8 mouse cellular contexts compared by ENCODE assay signal in the genomic region with DNA sequence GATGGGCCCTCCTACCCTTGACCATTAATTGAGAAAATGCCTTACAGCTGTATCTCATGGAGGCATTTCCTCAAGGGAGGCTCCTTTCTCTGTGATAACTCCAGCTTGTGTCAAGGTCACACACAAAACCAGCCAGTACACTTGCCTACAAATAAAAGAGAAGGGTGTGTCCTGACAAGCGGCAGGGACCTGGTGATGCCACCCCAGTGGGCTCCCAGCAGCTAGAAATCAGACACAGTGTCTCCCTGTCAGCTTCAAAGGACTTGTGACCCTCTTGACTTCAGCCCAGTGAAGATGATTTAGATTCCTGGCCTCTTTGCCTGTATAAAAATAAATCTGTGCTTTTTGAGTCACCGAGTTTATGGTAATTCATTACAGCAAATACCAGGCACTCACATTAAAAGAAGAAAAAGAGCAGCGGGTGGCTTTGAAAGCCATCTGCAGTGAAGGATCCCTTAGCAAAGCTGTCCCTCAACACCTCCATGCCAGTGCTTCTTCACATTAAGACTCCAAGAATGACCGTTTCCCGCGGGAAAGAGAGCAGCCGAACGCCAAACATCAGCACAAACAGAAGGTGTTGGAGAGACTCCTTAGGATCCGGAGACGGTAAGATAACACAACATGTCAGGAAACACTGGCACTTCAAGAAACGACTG.
A peak's percentile ranks its signal among the peaks of the same experiment; 100 is the strongest.
DNase-seq lines count a peak whose midpoint lies in the region; ATAC-seq and TF ChIP-seq lines count a peak whose summit lies in the region.

No protein-coding gene starts in this region.

- no peaks in the 10 kb centered on the region for H3K27me3 ChIP-seq in testis, adult 2 months (ENCODE audit: control insufficient read depth, insufficient read depth, low read length)
- no peaks in the 10 kb centered on the region for H3K27me3 ChIP-seq in forebrain, embryonic 11.5 days (ENCODE audit: control insufficient read depth, insufficient read depth, low read length)
- H3K27me3 ChIP-seq in hindbrain, embryonic 14.5 days (ENCODE audit: control insufficient read depth, insufficient read depth, low read length) = no peaks in the 10 kb centered on the region

- H3K4me2 ChIP-seq in forebrain, embryonic 11.5 days (ENCODE audit: low read depth, low read length, severe bottlenecking) = peak overlapping the region; percentile 39; the same call in 1 of the 2 replicates
- peak overlapping the region; percentile 49 for H3K4me2 ChIP-seq in hindbrain, embryonic 14.5 days (replicated peaks)

- no peak overlapping the region for H3K9ac ChIP-seq in forebrain, embryonic 11.5 days (ENCODE audit: low read length)
- H3K9ac ChIP-seq in hindbrain, embryonic 14.5 days = peak overlapping the region; percentile 28

- no peak for DNase-seq in testis, postnatal 10 days (ENCODE audit: low spot score)
- DNase-seq in forebrain, embryonic 11.5 days (ENCODE audit: low spot score) = no peak
- no peak for DNase-seq in hindbrain, embryonic 14.5 days (ENCODE audit: low spot score)
- no peak for DNase-seq in thymus, postnatal 36 days
- DNase-seq in cerebellum, adult 8-10 months = no peak
- DNase-seq in MN1 (ENCODE audit: low spot score) = no peak

- H3K36me3 ChIP-seq in testis, adult 2 months (ENCODE audit: control insufficient read depth, insufficient read depth, low read length) = no peaks in the 10 kb centered on the region
- no peaks in the 10 kb centered on the region for H3K36me3 ChIP-seq in forebrain, embryonic 11.5 days (ENCODE audit: control insufficient read depth, insufficient read depth, low read length)
- H3K36me3 ChIP-seq in hindbrain, embryonic 14.5 days (replicated peaks; ENCODE audit: control insufficient read depth, insufficient read depth) = no peaks in the 10 kb centered on the region

- H3K4me3 ChIP-seq in testis, adult 2 months (ENCODE audit: control insufficient read depth, low read depth, low read length) = peak overlapping the region; percentile 60
- 0 out of 2 replicates have a peak overlapping the region, but pooled peaks have one; percentile 0 for H3K4me3 ChIP-seq in forebrain, embryonic 11.5 days (ENCODE audit: low read depth, low read length)
- peak overlapping the region; percentile 6; the same call in 1 of the 2 replicates for H3K4me3 ChIP-seq in hindbrain, embryonic 14.5 days (replicated peaks; ENCODE audit: low read length)

- peaks cover 13% of the 10 kb centered on the region for H3K4me1 ChIP-seq in testis, adult 2 months (ENCODE audit: control insufficient read depth, insufficient read depth, low read length)
- no peaks in the 10 kb centered on the region for H3K4me1 ChIP-seq in forebrain, embryonic 11.5 days (replicated peaks; ENCODE audit: control insufficient read depth, insufficient read depth, low read length)
- peaks cover 33% of the 10 kb centered on the region for H3K4me1 ChIP-seq in hindbrain, embryonic 14.5 days (replicated peaks; ENCODE audit: control insufficient read depth, insufficient read depth, low read length)

- H3K27ac ChIP-seq in testis, adult 2 months (ENCODE audit: control insufficient read depth, insufficient read depth, low read depth, low read length) = no peak overlapping the region
- H3K27ac ChIP-seq in forebrain, embryonic 11.5 days (ENCODE audit: low read depth, low read length) = no peak overlapping the region
- no peak overlapping the region for H3K27ac ChIP-seq in hindbrain, embryonic 14.5 days

- no peak for TF ChIP-seq CTCF in testis, adult 2 months (IDR thresholded peaks at IDR 0.05; ENCODE audit: control insufficient read depth, insufficient read depth, insufficient replicate concordance, low read depth, low read length)

- 9% methylated on average over 11 of the region's 11 CpGs for WGBS in forebrain, embryonic 11.5 days
- 13% methylated on average over 11 of the region's 11 CpGs for WGBS in hindbrain, embryonic 14.5 days

- ATAC-seq in forebrain, embryonic 11.5 days (replicated peaks; ENCODE audit: low FRiP score) = no peak
- ATAC-seq in hindbrain, embryonic 14.5 days (ENCODE audit: low FRiP score) = no peak
- ATAC-seq in megakaryocyte, adult 5-6 weeks (ENCODE audit: poor library complexity, severe bottlenecking) = peak; percentile 1; the same call in 1 of the 2 replicates

- no peak for TF ChIP-seq POLR2A in testis, adult 2 months (IDR thresholded peaks at IDR 0.05; ENCODE audit: control insufficient read depth, low read depth, low read length)

- H3K9me3 ChIP-seq in forebrain, embryonic 11.5 days (ENCODE audit: control insufficient read depth, low read length) = no peaks in the 10 kb centered on the region
- no peaks in the 10 kb centered on the region for H3K9me3 ChIP-seq in hindbrain, embryonic 14.5 days (ENCODE audit: control insufficient read depth, low read length)

Comparison
In these comparisons a context has a peak if more than half of its experiments do, and no peak if none do; other contexts are left out.
1. H3K4me3 ChIP-seq: peak in every context shown above with its lines; median percentile 60 in testis, adult 2 months; 6 in hindbrain, embryonic 14.5 days; 0 in forebrain, embryonic 11.5 days.